18 mouse cellular contexts compared by ENCODE assay signal in genomic region chr5:37708124-37708523, GRCm38 (mm10). TPM values are rescaled to one million over a fixed set of nuclear protein-coding genes. Genes with fewer than 3 reads are reported as not detected.
A peak's percentile ranks its signal among the peaks of the same experiment; 100 is the strongest.
DNase-seq lines count a peak whose midpoint lies in the region; TF ChIP-seq lines count a peak whose summit lies in the region.
"Had no signal": no experiment of that assay in that cellular context is flagged by ENCODE, and none has a peak within 500 bp of the region (broad histone marks: within the 10 kb centered on the region; RNA-seq: fewer than 3 reads in every experiment).

No protein-coding gene starts in this region.

- no peak for TF ChIP-seq POLR2A in heart, adult 2 months (IDR thresholded peaks at IDR 0.05; ENCODE audit: insufficient read depth, low read depth, low read length)

- no peak overlapping the region for H3K27ac ChIP-seq in heart, adult 2 months
- no peak overlapping the region for H3K27ac ChIP-seq in left cerebral cortex, adult 2 months
- H3K27ac ChIP-seq: limb, embryonic 12.5 days; midbrain, embryonic 12.5 days; neural tube, embryonic 13.5 days had no signal

- peak; percentile 46 for TF ChIP-seq CTCF in heart, adult 2 months (IDR thresholded peaks at IDR 0.05)
- peak; percentile 30 for TF ChIP-seq CTCF in left cerebral cortex, adult 2 months (IDR thresholded peaks at IDR 0.05)

- WGBS in heart, adult 2 months: 65% methylated on average over 3 of the region's 3 CpGs

- H3K4me1 ChIP-seq in heart, adult 2 months (ENCODE audit: control insufficient read depth, insufficient read depth, low read length): no peaks in the 10 kb centered on the region
- H3K4me1 ChIP-seq: limb, embryonic 12.5 days; midbrain, embryonic 12.5 days; neural tube, embryonic 13.5 days had no signal

- H3K79me2 ChIP-seq in heart, adult 2 months (replicated peaks; ENCODE audit: control insufficient read depth, insufficient read depth, low read length): no peaks in the 10 kb centered on the region

- no peak for TF ChIP-seq EP300 in heart, adult 2 months (IDR thresholded peaks at IDR 0.05; ENCODE audit: insufficient read depth, low read depth, low read length)

- no peak overlapping the region for H3K9ac ChIP-seq in heart, adult 2 months (ENCODE audit: low read depth, low read length)
- H3K9ac ChIP-seq: limb, embryonic 12.5 days; midbrain, embryonic 12.5 days; neural tube, embryonic 13.5 days had no signal

- no peak for DNase-seq in heart, adult 2 months
- DNase-seq in heart, postnatal 4 days: no peak
- no peak for DNase-seq in left cerebral cortex, adult 2 months (ENCODE audit: extremely low spot score in 1 of 2, low spot score in 2 of 2)
- no peak for DNase-seq in left cerebral cortex, postnatal 14 days (ENCODE audit: low spot score in 2 of 2)
- peak; percentile 28 for DNase-seq in A20 (ENCODE audit: low read depth, low spot score)
- DNase-seq in ZHBTc4 (ENCODE audit: low read depth, low spot score): peak; percentile 60
- DNase-seq in cerebellum, postnatal 25 days: no peak
- no peak for DNase-seq in yolk sac, embryonic 10.5 days (ENCODE audit: low spot score)
- DNase-seq: cerebellum, adult 18-20 months; embryo, embryonic 11 days; heart, adult 18-20 months; heart, postnatal 36 days; kidney, adult 11 months; retina, postnatal 1 day; spleen, adult 18-20 months had no signal

- intact Hi-C loops in heart, adult 2 months (cut with DNase I): no loop called here
- intact Hi-C loops in left cerebral cortex, adult 2 months (cut with DNase I): no loop called here
- intact Hi-C loops in left cerebral cortex, postnatal 14 days (cut with DNase I): no loop called here

- H3K4me3 ChIP-seq in heart, adult 2 months: no peak overlapping the region
- no peak overlapping the region for H3K4me3 ChIP-seq in left cerebral cortex, adult 2 months
- H3K4me3 ChIP-seq: limb, embryonic 12.5 days; midbrain, embryonic 12.5 days; neural tube, embryonic 13.5 days had no signal

- H3K36me3 ChIP-seq in heart, adult 2 months (ENCODE audit: control insufficient read depth, insufficient read depth, low read length): no peaks in the 10 kb centered on the region
- H3K36me3 ChIP-seq: limb, embryonic 12.5 days; midbrain, embryonic 12.5 days; neural tube, embryonic 13.5 days had no signal

- H3K27me3 ChIP-seq in heart, adult 2 months (ENCODE audit: control insufficient read depth, insufficient read depth, low read length): no peaks in the 10 kb centered on the region
- H3K27me3 ChIP-seq: limb, embryonic 12.5 days; midbrain, embryonic 12.5 days; neural tube, embryonic 13.5 days had no signal

RNA-seq across cellular contexts. Expression of gene Stk32b, which starts 8.8 kb away (rescaled TPM):
- under 1 TPM; 0.29 to 0.45 TPM for total RNA-seq in heart, adult 2 months (2021)
- polyA plus RNA-seq in heart, adult 2 months (2012; rRNA removed): 0.88 and 1.1 TPM in 2 replicates
- total RNA-seq in heart, postnatal 4 days (2021): under 1 TPM; 0.21 to 0.41 TPM
- total RNA-seq in left cerebral cortex, adult 2 months (2021): 1 to 10 TPM; 1.8 to 2.5 TPM
- total RNA-seq in left cerebral cortex, postnatal 14 days (2021): 1 to 10 TPM; 2.5 to 3.7 TPM

RNA-seq across cellular contexts. Expression of gene Cytl1, which starts 27.2 kb away (rescaled TPM):
- total RNA-seq in heart, adult 2 months (2021): 10 to 100 TPM; 24.1 to 29.6 TPM
- 67.4 and 72.0 TPM in 2 replicates for polyA plus RNA-seq in heart, adult 2 months (2012; rRNA removed)
- total RNA-seq in heart, postnatal 4 days (2021): 1 to 10 TPM; 9.4 to 9.5 TPM
- 1 to 10 TPM; 1.1 to 1.7 TPM for total RNA-seq in left cerebral cortex, adult 2 months (2021)
- under 1 TPM in 1 of 2 experiments, not detected in 1; 0.37 TPM for total RNA-seq in left cerebral cortex, postnatal 14 days (2021)

Comparison
In these comparisons a context has a peak if more than half of its experiments do, and no peak if none do; other contexts are left out.
1. DNase-seq: peak in A20 (single experiment) and ZHBTc4 (single experiment); none in heart, adult 2 months (0 of 2), heart, postnatal 4 days (single experiment), left cerebral cortex, adult 2 months (0 of 2), left cerebral cortex, postnatal 14 days (0 of 2), cerebellum, postnatal 25 days (0 of 2) and yolk sac, embryonic 10.5 days (single experiment).